Mouse (Mus musculus) limb, embryonic 11.5 days (tissue): ENCODE data around the gene Ablim1. TPM values are rescaled to one million over a fixed set of nuclear protein-coding genes. Genes with fewer than 3 reads are reported as not detected.

Experiments
- ATAC-seq: fragments of 200-750 bp; cut with Nextera tagmentation; 2 replicates; pipeline ENCODE4 v1.8.0; 2017; ENCODE audit warnings: low read depth; ENCODE audit not compliant: insufficient number of reproducible peaks, low FRiP score, low TSS enrichment
- DNase-seq: peaks from one replicate; pipeline ENCODE4 v3.0.0-alpha.2; 2015; ENCODE audit warnings: low spot score
- H3K27ac ChIP-seq: fragments of 300-500 bp; sonication (generic); replicated peaks from 2 replicates; pipeline ENCODE4 v1.5.1; 2014; ENCODE audit warnings: low read depth, mild to moderate bottlenecking, low read length
- H3K27me3 ChIP-seq: fragments of 300-500 bp; sonication (generic); 2 replicates; pipeline ENCODE4 v1.6.1; 2014; ENCODE audit warnings: mild to moderate bottlenecking, low read length, mixed read lengths; ENCODE audit not compliant: control insufficient read depth, insufficient read depth
- H3K36me3 ChIP-seq: fragments of 300-500 bp; sonication (generic); 2 replicates; pipeline ENCODE4 v1.6.1; 2014; ENCODE audit warnings: mild to moderate bottlenecking, low read length, moderate library complexity, mixed read lengths; ENCODE audit not compliant: control insufficient read depth, insufficient read depth
- H3K4me1 ChIP-seq: fragments of 300-500 bp; sonication (generic); 2 replicates; pipeline ENCODE4 v1.6.1; 2014; ENCODE audit warnings: low read length, mixed read lengths; ENCODE audit not compliant: control insufficient read depth, insufficient read depth
- H3K4me2 ChIP-seq: fragments of 300-500 bp; sonication (generic); 2 replicates; pipeline ENCODE4 v1.6.1; 2014; ENCODE audit warnings: low read depth, mild to moderate bottlenecking, moderate library complexity; ENCODE audit not compliant: severe bottlenecking
- H3K4me3 ChIP-seq: fragments of 300-500 bp; sonication (generic); 2 replicates; pipeline ENCODE4 v1.5.1; 2014; ENCODE audit warnings: low read depth, low read length
- H3K9ac ChIP-seq: fragments of 300-500 bp; sonication (generic); 2 replicates; pipeline ENCODE4 v1.6.1; 2014; ENCODE audit warnings: mild to moderate bottlenecking, low read length
- H3K9me3 ChIP-seq: fragments of 300-500 bp; sonication (generic); 2 replicates; pipeline ENCODE4 v1.6.1; 2016; ENCODE audit warnings: low read length; ENCODE audit not compliant: control insufficient read depth
- WGBS: fragments of 180-500 bp; shearing (Covaris S2); extraction: QIAGEN DNeasy Blood & Tissue Kit; methylation state at CpG from one replicate; pipeline ENCODE4 v1.1.7; 2014; 5-methylcytosine and 5-hydroxymethylcytosine counted together
- polyA plus RNA-seq: library from polyadenylated mRNA; unstranded; fragments of >200 nt; fragmentation: Nextera tagmentation; extraction: Ambion mirVana; gene quantifications from 2 replicates; pipeline ENCODE4 v1.2.1, GENCODE M21; 2014

The Ablim1 gene
- polyA plus RNA-seq, 1 experiment from 2014 or later, result 16.8 TPM

DNA sequence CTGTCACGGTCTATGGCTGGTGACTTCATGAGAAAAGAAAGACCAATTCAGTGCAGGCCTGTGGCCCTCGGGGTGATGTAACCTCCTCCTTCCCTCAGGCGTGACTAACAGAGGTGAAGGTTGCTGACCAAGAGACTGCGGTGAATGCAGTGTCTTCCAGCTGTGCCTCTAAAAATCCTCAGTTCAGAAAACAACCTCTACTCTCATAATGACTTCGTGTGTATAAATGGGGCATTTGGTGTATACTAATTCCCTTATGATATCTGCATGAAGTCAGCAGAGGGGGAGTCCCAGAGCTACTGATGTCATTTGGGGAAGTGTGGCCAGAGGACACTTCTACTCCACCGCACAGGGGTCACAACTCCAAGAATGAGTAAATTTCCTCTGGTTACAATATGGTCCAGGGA lies 301.4 kb downstream of the Ablim1 start:
- DNase-seq (no peak), ATAC-seq (no peak)
- H3K27ac ChIP-seq, result no peak overlapping the region
- H3K4me2 ChIP-seq, result no peak overlapping the region
- H3K9me3 ChIP-seq, result no peaks in the 10 kb centered on the region
- 73% methylated on average over 6 of the region's 6 CpGs for WGBS
- H3K27me3 ChIP-seq, result no peaks in the 10 kb centered on the region; the same call in 1 of the 2 replicates
- H3K4me1 ChIP-seq, result peaks cover 3% of the 10 kb centered on the region; the same call in 1 of the 2 replicates
- H3K9ac ChIP-seq, result no peak overlapping the region
- H3K4me3 ChIP-seq, result no peak overlapping the region
- no peaks in the 10 kb centered on the region for H3K36me3 ChIP-seq

DNA sequence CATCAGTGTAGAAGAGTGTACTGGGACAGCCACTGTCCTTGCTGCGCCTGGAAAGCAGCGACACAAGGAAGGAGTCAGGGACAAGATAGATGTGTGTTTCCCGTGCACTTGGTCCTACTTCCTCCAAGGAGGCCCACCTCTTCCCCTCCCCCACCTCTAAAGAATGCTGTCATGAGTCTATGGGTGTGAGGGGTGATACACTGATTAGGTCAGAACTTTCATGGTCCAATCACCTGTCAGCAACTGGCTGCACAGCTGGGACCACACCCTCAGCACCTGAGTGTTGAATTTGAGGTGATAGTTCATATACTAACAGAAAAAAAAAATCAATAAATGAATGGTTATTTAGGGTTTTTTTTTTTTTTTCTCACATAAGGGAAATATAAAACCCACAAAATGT lies 302.7 kb downstream of the Ablim1 start:
- Histone ChIP-seq H3K27me3 (peaks cover 12% of the 10 kb centered on the region), H3K9me3 (no peaks in the 10 kb centered on the region), H3K9ac (no peak overlapping the region), H3K4me1 (peaks cover 5% of the 10 kb centered on the region), H3K36me3 (no peaks in the 10 kb centered on the region), H3K4me2 (no peak overlapping the region), H3K4me3 (no peak overlapping the region), H3K27ac (no peak overlapping the region)
- DNase-seq (no peak), ATAC-seq (no peak)
- WGBS, result 62% methylated on average over 3 of the region's 3 CpGs

DNA sequence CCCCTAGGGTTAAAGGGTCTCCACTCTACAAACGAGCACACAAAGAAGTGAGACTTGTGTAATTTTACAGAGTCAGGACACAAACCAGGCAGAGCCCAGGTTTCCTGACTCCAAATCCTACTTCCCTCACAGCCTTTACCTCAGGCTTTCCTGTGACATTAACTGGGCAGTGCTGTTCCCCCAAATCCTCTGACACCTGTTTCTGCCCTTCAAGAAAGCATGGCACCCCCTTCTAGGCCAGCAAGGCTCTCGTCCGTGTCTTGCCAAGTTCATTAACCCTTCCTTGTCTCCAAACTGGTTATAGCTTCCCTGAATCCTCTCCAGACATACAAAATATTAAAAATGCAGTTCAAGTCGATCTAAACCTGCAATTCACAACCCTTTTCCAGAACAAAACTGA lies 304.7 kb downstream of the Ablim1 start:
- Histone ChIP-seq H3K4me1 (peaks cover 5% of the 10 kb centered on the region), H3K27me3 (peaks cover 16% of the 10 kb centered on the region), H3K9ac (no peak overlapping the region), H3K9me3 (no peaks in the 10 kb centered on the region), H3K4me2 (no peak overlapping the region), H3K36me3 (no peaks in the 10 kb centered on the region), H3K27ac (no peak overlapping the region), H3K4me3 (no peak overlapping the region)
- ATAC-seq, result no peak
- 42% methylated on average over 4 of the region's 4 CpGs for WGBS
- no peak for DNase-seq

DNA sequence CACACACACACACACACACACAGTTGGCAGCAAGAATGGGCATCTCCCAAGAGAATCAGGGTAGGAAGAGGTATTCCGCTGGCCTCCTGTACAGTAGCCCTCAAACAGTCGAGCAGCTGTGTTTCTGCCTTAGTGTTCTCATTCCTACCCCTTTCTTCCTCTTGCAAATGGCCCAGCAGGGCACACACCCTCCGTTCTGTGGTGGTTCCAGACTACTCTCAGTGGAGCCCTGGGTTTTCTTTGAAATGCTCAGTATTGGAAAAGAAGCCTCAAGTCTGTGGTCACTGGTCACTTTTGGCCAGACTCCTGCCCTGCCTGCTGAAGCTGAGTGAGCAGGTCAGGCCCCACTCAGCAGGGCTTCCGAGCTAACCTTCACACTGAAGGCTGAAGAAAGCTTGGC lies 305.1 kb downstream of the Ablim1 start:
- no peak overlapping the region for H3K9ac ChIP-seq
- H3K4me3 ChIP-seq, result no peak overlapping the region
- H3K4me2 ChIP-seq, result no peak overlapping the region
- 50% methylated on average over 4 of the region's 4 CpGs for WGBS
- DNase-seq (no peak), ATAC-seq (no peak)
- peaks cover 16% of the 10 kb centered on the region for H3K27me3 ChIP-seq
- peaks cover 5% of the 10 kb centered on the region for H3K4me1 ChIP-seq
- H3K36me3 ChIP-seq, result no peaks in the 10 kb centered on the region
- H3K9me3 ChIP-seq, result no peaks in the 10 kb centered on the region
- no peak overlapping the region for H3K27ac ChIP-seq

DNA sequence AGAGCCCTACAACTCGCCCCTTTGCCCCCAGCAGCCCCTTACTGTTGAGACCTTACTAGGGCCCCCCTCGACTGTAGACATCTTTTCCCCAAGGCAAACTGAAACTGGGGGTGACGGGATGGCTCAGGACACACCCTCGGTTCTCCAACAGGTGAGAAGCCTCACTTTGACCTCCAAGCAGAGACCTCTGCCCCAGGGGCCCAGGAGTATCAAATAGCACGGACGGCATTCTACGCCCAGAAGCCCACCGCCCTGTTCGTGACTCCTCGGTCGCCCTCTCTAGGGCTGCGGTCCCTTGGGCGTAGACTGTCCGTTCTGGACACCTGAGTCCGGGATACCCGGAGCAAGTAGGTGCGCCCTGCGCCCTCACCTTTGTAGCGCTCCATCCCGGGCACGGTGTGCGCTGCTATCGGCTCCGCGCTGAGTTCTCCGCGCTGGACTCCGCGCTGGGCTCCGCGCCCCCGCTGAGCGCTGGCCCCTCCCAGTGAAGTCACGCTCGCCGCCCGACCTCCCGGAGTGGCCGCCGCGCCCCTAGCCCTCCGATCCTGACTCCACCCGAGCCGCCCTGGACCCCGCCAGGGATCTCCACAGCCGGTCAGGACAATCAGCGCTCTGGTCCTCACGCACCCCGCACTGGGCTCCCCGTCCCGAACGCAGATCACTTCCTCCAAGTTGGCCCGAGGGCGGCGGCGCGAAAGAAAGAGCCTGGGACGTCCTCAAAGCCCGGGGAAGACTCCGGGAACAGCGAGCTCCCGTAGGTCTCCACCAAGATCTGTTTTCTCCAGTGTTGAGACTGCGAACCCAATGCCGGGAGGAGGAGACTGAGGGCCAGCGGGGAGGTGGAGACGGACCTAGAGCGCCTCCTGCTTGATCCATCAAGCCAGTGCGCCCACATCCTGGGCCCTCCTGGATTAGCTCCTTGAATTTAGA lies 306.7 kb downstream of the Ablim1 start, which contains the start of gene Afap1l2:
Gene Afap1l2, minus strand, starts transcription at position 448 of the 930 bp plus-strand sequence.
- Histone ChIP-seq H3K27me3 (peaks cover 16% of the 10 kb centered on the region), H3K4me2 (peak within 1 kb of the TSS; percentile 90), H3K27ac (no peak within 1 kb of the TSS), H3K36me3 (no peaks in the 10 kb centered on the region), H3K4me3 (peak within 1 kb of the TSS; percentile 45), H3K9me3 (no peaks in the 10 kb centered on the region), H3K4me1 (peaks cover 12% of the 10 kb centered on the region), H3K9ac (peak within 1 kb of the TSS; percentile 53)
- 2% methylated on average over 68 of the region's 68 CpGs for WGBS
- DNase-seq (peak; percentile 68), ATAC-seq (peak; percentile 62)

DNA sequence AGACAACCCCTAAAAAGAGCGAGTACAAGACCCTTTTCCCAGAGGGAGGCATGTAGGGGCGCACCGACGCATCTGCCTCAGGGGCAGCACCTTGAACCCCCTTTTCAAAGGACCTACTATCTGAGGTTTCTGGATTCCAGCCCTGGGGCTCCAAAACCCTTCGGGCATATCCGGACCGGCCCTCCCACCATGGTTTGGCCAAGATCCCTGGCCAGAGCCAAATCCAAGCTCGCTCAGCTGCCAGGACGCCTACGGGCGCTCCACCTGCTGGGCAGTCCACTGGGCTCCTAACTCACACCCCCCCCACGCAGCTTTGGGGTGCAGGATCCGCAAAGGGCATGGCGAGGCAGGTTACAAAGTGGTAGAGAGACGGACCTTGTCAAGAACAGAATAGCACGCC lies 307.4 kb downstream of the Ablim1 start:
- Histone ChIP-seq H3K4me1 (peaks cover 12% of the 10 kb centered on the region), H3K27me3 (peaks cover 16% of the 10 kb centered on the region)
- no peak for ATAC-seq

DNA sequence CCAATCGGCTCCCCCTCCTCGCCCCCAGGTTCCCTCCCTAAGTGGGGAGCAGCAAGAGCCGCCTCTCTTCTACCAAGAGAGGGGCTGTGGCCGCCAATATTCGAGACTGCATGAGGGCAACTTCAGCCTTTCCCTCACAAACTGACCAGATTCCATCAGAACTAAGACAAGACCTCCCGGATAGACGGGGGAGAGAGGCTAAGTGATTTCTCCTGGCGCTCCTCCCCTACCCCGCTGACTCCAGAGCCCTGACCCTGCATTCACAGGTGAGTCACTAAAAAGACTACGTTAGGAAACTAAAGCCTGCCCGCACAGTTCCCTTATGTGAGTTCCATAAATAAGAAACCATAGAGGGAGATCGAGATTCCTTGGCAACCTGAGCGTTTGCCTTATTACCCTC lies 307.9 kb downstream of the Ablim1 start:
- ATAC-seq (no peak), DNase-seq (no peak)
- Histone ChIP-seq H3K4me3 (no peak overlapping the region), H3K27me3 (peaks cover 16% of the 10 kb centered on the region), H3K27ac (no peak overlapping the region), H3K9me3 (no peaks in the 10 kb centered on the region), H3K4me2 (no peak overlapping the region), H3K36me3 (no peaks in the 10 kb centered on the region), H3K9ac (no peak overlapping the region), H3K4me1 (peaks cover 12% of the 10 kb centered on the region)
- 68% methylated on average over 13 of the region's 13 CpGs for WGBS

More for the DNA sequence above, 307.4 kb downstream of the Ablim1 start:
- no peak overlapping the region for H3K4me3 ChIP-seq
- H3K36me3 ChIP-seq, result no peaks in the 10 kb centered on the region
- H3K27ac ChIP-seq, result no peak overlapping the region
- DNase-seq, result no peak
- peak overlapping the region; percentile 90; the same call in 1 of the 2 replicates for H3K4me2 ChIP-seq
- WGBS, result 75% methylated on average over 16 of the region's 16 CpGs
- H3K9me3 ChIP-seq, result no peaks in the 10 kb centered on the region
- H3K9ac ChIP-seq, result no peak overlapping the region

DNA sequence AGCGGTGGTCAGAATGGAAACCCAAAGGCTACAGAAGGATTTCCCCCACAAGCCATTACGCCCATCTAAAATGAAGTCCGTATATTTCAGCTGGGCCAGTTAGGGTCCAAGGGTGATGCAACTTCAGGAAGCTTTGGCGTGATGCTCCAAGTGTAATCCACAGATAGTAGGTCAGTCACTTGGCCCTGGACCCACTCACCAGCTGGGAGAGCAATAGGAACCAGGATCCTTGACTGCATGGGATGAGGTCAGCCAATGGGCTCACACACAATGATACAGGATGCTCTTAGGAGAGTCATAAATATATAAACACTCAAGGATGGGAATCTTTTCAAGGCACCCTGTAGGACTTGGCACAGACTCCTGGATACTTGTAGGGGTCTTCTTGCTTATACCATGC lies 309.7 kb downstream of the Ablim1 start:
- no peak overlapping the region for H3K4me2 ChIP-seq
- ATAC-seq, result no peak
- no peaks in the 10 kb centered on the region for H3K9me3 ChIP-seq
- no peak overlapping the region for H3K4me3 ChIP-seq
- WGBS, result 92% methylated on average over 4 of the region's 4 CpGs
- H3K27me3 ChIP-seq, result peaks cover 16% of the 10 kb centered on the region
- no peak for DNase-seq
- no peak overlapping the region for H3K27ac ChIP-seq
- no peaks in the 10 kb centered on the region for H3K36me3 ChIP-seq
- H3K9ac ChIP-seq, result no peak overlapping the region
- H3K4me1 ChIP-seq, result peaks cover 12% of the 10 kb centered on the region
